Mouse (Mus musculus): ENCODE results near the gene Pkmyt1. TPM values are rescaled to one million over a fixed set of nuclear protein-coding genes. Genes with fewer than 3 reads are reported as not detected.

The Pkmyt1 gene
- polyA plus RNA-seq, 1 experiment from 2014 or later = 60.2 TPM

- Histone ChIP-seq H3K4me2 (no peak overlapping the region), H3K4me1 (replicated peaks; ENCODE audit: control insufficient read depth, insufficient read depth, low read length) (0 out of 2 replicates have a peak, but pooled peaks cover 2% of the 10 kb centered on the region), H3K27ac (ENCODE audit: low read depth, low read length) (no peak overlapping the region), H3K36me3 (ENCODE audit: control insufficient read depth, insufficient read depth, low read length) (no peaks in the 10 kb centered on the region), H3K9ac (ENCODE audit: low read depth, low read length) (no peak overlapping the region), H3K9me3 (ENCODE audit: control insufficient read depth, low read length) (no peaks in the 10 kb centered on the region), H3K4me3 (ENCODE audit: low read depth, low read length) (no peak overlapping the region), H3K27me3 (replicated peaks; ENCODE audit: control insufficient read depth, insufficient read depth, low read length) (peaks cover 64% of the 10 kb centered on the region)
- WGBS = 22% methylated on average over 15 of the region's 15 CpGs
- no peak for ATAC-seq (replicated peaks; ENCODE audit: low FRiP score)
- DNase-seq (ENCODE audit: low spot score) = no peak
These were observed 42.9 kb upstream of the Pkmyt1 start for GRCm38 (mm10) chr17:23683226-23683625.

- Histone ChIP-seq H3K9ac (ENCODE audit: low read depth, low read length) (no peak within 1 kb of the TSS), H3K4me3 (ENCODE audit: low read depth, low read length) (no peak within 1 kb of the TSS), H3K4me2 (no peak within 1 kb of the TSS), H3K4me1 (replicated peaks; ENCODE audit: control insufficient read depth, insufficient read depth, low read length) (0 out of 2 replicates have a peak, but pooled peaks cover 2% of the 10 kb centered on the region), H3K36me3 (ENCODE audit: control insufficient read depth, insufficient read depth, low read length) (no peaks in the 10 kb centered on the region), H3K27me3 (replicated peaks; ENCODE audit: control insufficient read depth, insufficient read depth, low read length) (peaks cover 57% of the 10 kb centered on the region), H3K9me3 (ENCODE audit: control insufficient read depth, low read length) (no peaks in the 10 kb centered on the region), H3K27ac (ENCODE audit: low read depth, low read length) (no peak within 1 kb of the TSS)
- 27% methylated on average over 15 of the region's 15 CpGs for WGBS
- DNase-seq (ENCODE audit: low spot score) (no peak), ATAC-seq (replicated peaks; ENCODE audit: low FRiP score) (no peak)
These were observed 42.1 kb upstream of the Pkmyt1 start, which contains the start of gene Cldn9 for GRCm38 (mm10) chr17:23683856-23684672. Gene Cldn9 (minus strand): TSS chr17:23684026.

GRCm38 (mm10) chr17:23694491-23694890, 31.6 kb upstream of the Pkmyt1 start:
- 68% methylated on average over 1 of the region's 1 CpGs for WGBS
- no peak for ATAC-seq (replicated peaks; ENCODE audit: low FRiP score)
- H3K27ac ChIP-seq (ENCODE audit: low read depth, low read length) = no peak overlapping the region

GRCm38 (mm10) chr17:23695801-23696200, 30.3 kb upstream of the Pkmyt1 start:
- Histone ChIP-seq H3K9ac (ENCODE audit: low read depth, low read length) (no peak overlapping the region), H3K4me2 (no peak overlapping the region), H3K4me1 (replicated peaks; ENCODE audit: control insufficient read depth, insufficient read depth, low read length) (peaks cover 3% of the 10 kb centered on the region; the same call in 1 of the 2 replicates), H3K27ac (ENCODE audit: low read depth, low read length) (no peak overlapping the region), H3K4me3 (ENCODE audit: low read depth, low read length) (no peak overlapping the region), H3K27me3 (replicated peaks; ENCODE audit: control insufficient read depth, insufficient read depth, low read length) (peaks cover 47% of the 10 kb centered on the region), H3K9me3 (ENCODE audit: control insufficient read depth, low read length) (no peaks in the 10 kb centered on the region), H3K36me3 (ENCODE audit: control insufficient read depth, insufficient read depth, low read length) (no peaks in the 10 kb centered on the region)
- 17% methylated on average over 3 of the region's 3 CpGs for WGBS
- no peak for DNase-seq (ENCODE audit: low spot score)
- no peak for ATAC-seq (replicated peaks; ENCODE audit: low FRiP score)

More at GRCm38 (mm10) chr17:23694491-23694890, 31.6 kb upstream of the Pkmyt1 start:
- H3K4me2 ChIP-seq = no peak overlapping the region
- H3K27me3 ChIP-seq (replicated peaks; ENCODE audit: control insufficient read depth, insufficient read depth, low read length) = peaks cover 36% of the 10 kb centered on the region
- H3K9ac ChIP-seq (ENCODE audit: low read depth, low read length) = no peak overlapping the region
- DNase-seq (ENCODE audit: low spot score) = no peak
- H3K4me1 ChIP-seq (replicated peaks; ENCODE audit: control insufficient read depth, insufficient read depth, low read length) = peaks cover 3% of the 10 kb centered on the region; the same call in 1 of the 2 replicates
- H3K36me3 ChIP-seq (ENCODE audit: control insufficient read depth, insufficient read depth, low read length) = no peaks in the 10 kb centered on the region
- no peaks in the 10 kb centered on the region for H3K9me3 ChIP-seq (ENCODE audit: control insufficient read depth, low read length)
- no peak overlapping the region for H3K4me3 ChIP-seq (ENCODE audit: low read depth, low read length)

- Histone ChIP-seq H3K27ac (ENCODE audit: low read depth, low read length) (no peak overlapping the region), H3K4me1 (replicated peaks; ENCODE audit: control insufficient read depth, insufficient read depth, low read length) (peaks cover 3% of the 10 kb centered on the region; the same call in 1 of the 2 replicates), H3K36me3 (ENCODE audit: control insufficient read depth, insufficient read depth, low read length) (no peaks in the 10 kb centered on the region), H3K27me3 (replicated peaks; ENCODE audit: control insufficient read depth, insufficient read depth, low read length) (peaks cover 44% of the 10 kb centered on the region), H3K9me3 (ENCODE audit: control insufficient read depth, low read length) (no peaks in the 10 kb centered on the region), H3K4me2 (peak overlapping the region; percentile 98), H3K9ac (ENCODE audit: low read depth, low read length) (peak overlapping the region; percentile 50), H3K4me3 (ENCODE audit: low read depth, low read length) (peak overlapping the region; percentile 72)
- WGBS = under 1% methylated on average over 95 of the region's 101 CpGs
- DNase-seq (ENCODE audit: low spot score) (peak; percentile 58), ATAC-seq (replicated peaks; ENCODE audit: low FRiP score) (no peak; the same call in none of the 2 replicates)
These were observed 26.7 kb upstream of the Pkmyt1 start for GRCm38 (mm10) chr17:23699131-23700077.

GRCm38 (mm10) chr17:23700079-23700478, 26.1 kb upstream of the Pkmyt1 start:
- DNase-seq (ENCODE audit: low spot score) (peak; percentile 73), ATAC-seq (replicated peaks; ENCODE audit: low FRiP score) (peak; percentile 93)
- WGBS = 0% methylated on average over 16 of the region's 28 CpGs
- Histone ChIP-seq H3K36me3 (ENCODE audit: control insufficient read depth, insufficient read depth, low read length) (no peaks in the 10 kb centered on the region), H3K4me1 (replicated peaks; ENCODE audit: control insufficient read depth, insufficient read depth, low read length) (peaks cover 3% of the 10 kb centered on the region; the same call in 1 of the 2 replicates), H3K27me3 (replicated peaks; ENCODE audit: control insufficient read depth, insufficient read depth, low read length) (peaks cover 42% of the 10 kb centered on the region), H3K9me3 (ENCODE audit: control insufficient read depth, low read length) (no peaks in the 10 kb centered on the region), H3K4me3 (ENCODE audit: low read depth, low read length) (peak overlapping the region; percentile 72), H3K27ac (ENCODE audit: low read depth, low read length) (no peak overlapping the region), H3K9ac (ENCODE audit: low read depth, low read length) (no peak overlapping the region), H3K4me2 (peak overlapping the region; percentile 98)

- no peaks in the 10 kb centered on the region for H3K36me3 ChIP-seq (ENCODE audit: control insufficient read depth, insufficient read depth, low read length)
- DNase-seq (ENCODE audit: low spot score) (no peak), ATAC-seq (replicated peaks; ENCODE audit: low FRiP score) (no peak)
- 80% methylated on average over 9 of the region's 9 CpGs for WGBS
- peaks cover 32% of the 10 kb centered on the region for H3K27me3 ChIP-seq (replicated peaks; ENCODE audit: control insufficient read depth, insufficient read depth, low read length)
- no peak overlapping the region for H3K4me2 ChIP-seq
- 0 out of 2 replicates have a peak, but pooled peaks cover 3% of the 10 kb centered on the region for H3K4me1 ChIP-seq (replicated peaks; ENCODE audit: control insufficient read depth, insufficient read depth, low read length)
- no peaks in the 10 kb centered on the region for H3K9me3 ChIP-seq (ENCODE audit: control insufficient read depth, low read length)
- H3K9ac ChIP-seq (ENCODE audit: low read depth, low read length) = no peak overlapping the region
- H3K27ac ChIP-seq (ENCODE audit: low read depth, low read length) = no peak overlapping the region
- no peak overlapping the region for H3K4me3 ChIP-seq (ENCODE audit: low read depth, low read length)
These were observed 22.8 kb upstream of the Pkmyt1 start for GRCm38 (mm10) chr17:23703301-23703700.

- Histone ChIP-seq H3K9ac (ENCODE audit: low read depth, low read length) (no peak overlapping the region), H3K9me3 (ENCODE audit: control insufficient read depth, low read length) (no peaks in the 10 kb centered on the region), H3K4me3 (ENCODE audit: low read depth, low read length) (no peak overlapping the region), H3K36me3 (ENCODE audit: control insufficient read depth, insufficient read depth, low read length) (no peaks in the 10 kb centered on the region), H3K27ac (ENCODE audit: low read depth, low read length) (no peak overlapping the region), H3K4me1 (replicated peaks; ENCODE audit: control insufficient read depth, insufficient read depth, low read length) (no peaks in the 10 kb centered on the region), H3K27me3 (replicated peaks; ENCODE audit: control insufficient read depth, insufficient read depth, low read length) (peaks cover 17% of the 10 kb centered on the region), H3K4me2 (no peak overlapping the region)
- ATAC-seq (replicated peaks; ENCODE audit: low FRiP score) (no peak), DNase-seq (ENCODE audit: low spot score) (no peak)
- 62% methylated on average over 7 of the region's 7 CpGs for WGBS
These were observed 21.4 kb upstream of the Pkmyt1 start for GRCm38 (mm10) chr17:23704741-23705140.
